Mouse (Mus musculus): ENCODE data around the gene Gpx7.

- TF ChIP-seq CTCF (IDR thresholded peaks at IDR 0.05; ENCODE audit: low read depth, low read length) (no peak), GATA1 (IDR thresholded peaks at IDR 0.05; ENCODE audit: borderline replicate concordance, low read length) (no peak), TAL1 (conservative IDR thresholded peaks at IDR 0.05; ENCODE audit: low read depth, low read length) (no peak)
Observed at GRCm38 (mm10) chr4:108406861-108407401, at the start of gene Gpx7.
